Mouse (Mus musculus) stomach, postnatal 0 days (tissue): ENCODE measurements at regions not wholly inside any gene's neighbourhood (a gene's known extent, or its start where the extent isn't known, plus 50 kb on each side); places are given as distances from the start of the nearest gene placed in this dataset.

ENCODE experiments used
- CTCF ChIP-seq: IDR thresholded peaks from 2 replicates; pipeline ENCODE4 v1.5.1; 2016; ENCODE audit warnings: antibody characterized with exemption, low read depth, mild to moderate bottlenecking, moderate library complexity
- EP300 ChIP-seq: optimal IDR thresholded peaks from 2 replicates; pipeline ENCODE3; 2016; ENCODE audit warnings: antibody characterized with exemption

DNA sequence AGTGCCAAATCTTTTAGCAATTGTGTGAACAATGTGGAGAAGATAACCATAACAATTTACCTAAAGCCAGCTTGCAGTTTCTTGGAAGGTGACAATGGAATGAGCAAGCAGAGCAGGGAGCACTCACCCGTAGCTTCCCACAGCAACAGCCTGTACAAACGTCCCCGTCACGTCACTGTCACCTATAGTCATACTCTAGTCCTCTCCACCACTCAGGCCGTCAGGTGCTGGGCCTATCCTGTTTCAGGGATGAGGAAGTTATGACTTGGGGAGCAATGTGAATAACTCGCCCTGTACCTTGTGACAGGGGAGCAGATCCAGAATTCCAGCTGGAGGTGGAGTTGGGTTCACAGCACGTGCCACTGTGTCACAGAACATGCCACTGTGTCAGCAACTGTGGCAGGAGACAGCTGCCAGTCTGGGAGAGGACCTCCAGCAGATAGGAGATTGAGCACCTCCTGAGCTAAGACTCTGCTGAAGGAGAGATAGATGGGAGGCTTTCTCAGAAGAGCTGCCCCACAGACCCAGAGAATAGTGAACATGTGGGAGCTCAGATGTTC lies 73.4 kb upstream of the Egln3 start:
- no peak for TF ChIP-seq CTCF
- TF ChIP-seq EP300, result no peak
